Mouse (Mus musculus) lung, embryonic 16.5 days (tissue): ENCODE data around the gene E2f3. TPM values are rescaled to one million over a fixed set of nuclear protein-coding genes. Genes with fewer than 3 reads are reported as not detected.

ENCODE experiments used
- ATAC-seq: fragments of 200-750 bp; cut with Nextera tagmentation; 2 replicates; pipeline ENCODE4 v1.8.0; 2017; ENCODE audit warnings: low read depth, mild to moderate bottlenecking, moderate library complexity
- H3K27ac ChIP-seq: fragments of 300-500 bp; sonication (generic); 2 replicates; pipeline ENCODE4 v1.5.1; 2014; ENCODE audit warnings: mild to moderate bottlenecking, control low read depth, low read length
- H3K27me3 ChIP-seq: fragments of 300-500 bp; sonication (generic); 2 replicates; pipeline ENCODE4 v1.6.1; 2014; ENCODE audit warnings: low read depth, low read length, mixed read lengths; ENCODE audit not compliant: control insufficient read depth, insufficient read depth
- H3K36me3 ChIP-seq: fragments of 300-500 bp; sonication (generic); 2 replicates; pipeline ENCODE4 v1.6.1; 2014; ENCODE audit warnings: low read length; ENCODE audit not compliant: control insufficient read depth, insufficient read depth
- H3K4me1 ChIP-seq: fragments of 300-500 bp; sonication (generic); replicated peaks from 2 replicates; pipeline ENCODE4 v1.6.1; 2014; ENCODE audit warnings: low read length, mixed read lengths; ENCODE audit not compliant: control insufficient read depth, insufficient read depth
- H3K4me2 ChIP-seq: fragments of 300-500 bp; sonication (generic); 2 replicates; pipeline ENCODE4 v1.6.1; 2014; ENCODE audit warnings: low read depth, low read length, control low read depth
- H3K4me3 ChIP-seq: fragments of 300-500 bp; sonication (generic); 2 replicates; pipeline ENCODE4 v1.5.1; 2014; ENCODE audit warnings: mild to moderate bottlenecking, low read length, control low read depth
- H3K9ac ChIP-seq: fragments of 300-500 bp; sonication (generic); 2 replicates; pipeline ENCODE4 v1.6.1; 2014; ENCODE audit warnings: low read length, control low read depth
- H3K9me3 ChIP-seq: fragments of 300-500 bp; sonication (generic); 2 replicates; pipeline ENCODE4 v1.6.1; 2016; ENCODE audit warnings: low read length; ENCODE audit not compliant: control insufficient read depth
- WGBS: fragments of 180-500 bp; shearing (Covaris S2); extraction: QIAGEN DNeasy Blood & Tissue Kit; methylation state at CpG from one replicate; pipeline ENCODE4 v1.1.7; 2014; 5-methylcytosine and 5-hydroxymethylcytosine counted together
- polyA plus RNA-seq: library from polyadenylated mRNA; unstranded; fragments of >200 nt; fragmentation: Nextera tagmentation; extraction: Ambion mirVana; gene quantifications from 2 replicates; pipeline ENCODE4 v1.2.1, GENCODE M21; 2015

The E2f3 gene
- polyA plus RNA-seq, 1 experiment from 2014 or later, result 11.3 TPM

- peak overlapping the region; percentile 100 for H3K9ac ChIP-seq
- no peaks in the 10 kb centered on the region for H3K27me3 ChIP-seq
- peak overlapping the region; percentile 95 for H3K4me3 ChIP-seq
- H3K36me3 ChIP-seq, result no peaks in the 10 kb centered on the region
- H3K4me2 ChIP-seq, result peak overlapping the region; percentile 84
- ATAC-seq, result no peak
- H3K27ac ChIP-seq, result peak overlapping the region; percentile 98
- peaks cover 12% of the 10 kb centered on the region for H3K4me1 ChIP-seq
- WGBS, result under 1% methylated on average over 34 of the region's 35 CpGs
- no peaks in the 10 kb centered on the region for H3K9me3 ChIP-seq
Measured at GRCm38 (mm10) chr13:29983523-29984191, 2.2 kb downstream of the E2f3 start.

GRCm38 (mm10) chr13:29983037-29983436, 2.8 kb downstream of the E2f3 start:
- Histone ChIP-seq H3K9ac (peak overlapping the region; percentile 100), H3K27ac (peak overlapping the region; percentile 98), H3K4me2 (peak overlapping the region; percentile 84), H3K36me3 (no peaks in the 10 kb centered on the region), H3K4me3 (peak overlapping the region; percentile 95), H3K9me3 (no peaks in the 10 kb centered on the region), H3K4me1 (peaks cover 15% of the 10 kb centered on the region), H3K27me3 (no peaks in the 10 kb centered on the region)
- WGBS, result 9% methylated on average over 6 of the region's 6 CpGs
- ATAC-seq, result no peak

GRCm38 (mm10) chr13:29982400-29982799, 3.5 kb downstream of the E2f3 start:
- WGBS, result 42% methylated on average over 3 of the region's 3 CpGs
- Histone ChIP-seq H3K4me2 (no peak overlapping the region), H3K4me3 (no peak overlapping the region), H3K9ac (no peak overlapping the region), H3K9me3 (no peaks in the 10 kb centered on the region), H3K4me1 (peaks cover 15% of the 10 kb centered on the region), H3K27ac (no peak overlapping the region), H3K27me3 (no peaks in the 10 kb centered on the region), H3K36me3 (no peaks in the 10 kb centered on the region)
- ATAC-seq, result no peak

- Histone ChIP-seq H3K4me3 (no peak overlapping the region), H3K4me2 (no peak overlapping the region), H3K27ac (no peak overlapping the region), H3K9me3 (no peaks in the 10 kb centered on the region), H3K4me1 (peaks cover 11% of the 10 kb centered on the region), H3K36me3 (no peaks in the 10 kb centered on the region), H3K9ac (no peak overlapping the region), H3K27me3 (no peaks in the 10 kb centered on the region)
- ATAC-seq, result no peak
- WGBS, result 64% methylated on average over 7 of the region's 7 CpGs
Measured at GRCm38 (mm10) chr13:29979140-29979564, 6.7 kb downstream of the E2f3 start.

GRCm38 (mm10) chr13:29977358-29977757, 8.5 kb downstream of the E2f3 start:
- WGBS, result 79% methylated on average over 11 of the region's 11 CpGs
- H3K9ac ChIP-seq, result no peak overlapping the region
- no peaks in the 10 kb centered on the region for H3K36me3 ChIP-seq
- no peak overlapping the region for H3K27ac ChIP-seq
- no peaks in the 10 kb centered on the region for H3K27me3 ChIP-seq
- H3K9me3 ChIP-seq, result no peaks in the 10 kb centered on the region
- ATAC-seq, result no peak
- no peak overlapping the region for H3K4me3 ChIP-seq
- peaks cover 7% of the 10 kb centered on the region for H3K4me1 ChIP-seq
- H3K4me2 ChIP-seq, result no peak overlapping the region

- 0 out of 2 replicates have a peak, but pooled peaks cover 3% of the 10 kb centered on the region for H3K4me1 ChIP-seq
- WGBS, result 87% methylated on average over 5 of the region's 5 CpGs
- H3K4me3 ChIP-seq, result no peak overlapping the region
- no peaks in the 10 kb centered on the region for H3K36me3 ChIP-seq
- no peaks in the 10 kb centered on the region for H3K27me3 ChIP-seq
- H3K9me3 ChIP-seq, result no peaks in the 10 kb centered on the region
- H3K9ac ChIP-seq, result no peak overlapping the region
- no peak for ATAC-seq
- H3K4me2 ChIP-seq, result no peak overlapping the region
- H3K27ac ChIP-seq, result no peak overlapping the region
Measured at GRCm38 (mm10) chr13:29974066-29974465, 11.8 kb downstream of the E2f3 start.

- no peak overlapping the region for H3K27ac ChIP-seq
- no peak for ATAC-seq
- WGBS, result 85% methylated on average over 6 of the region's 6 CpGs
Measured at GRCm38 (mm10) chr13:29973610-29974009, 12.3 kb downstream of the E2f3 start.

GRCm38 (mm10) chr13:29970333-29970732, 15.5 kb downstream of the E2f3 start:
- Histone ChIP-seq H3K27ac (no peak overlapping the region), H3K9ac (no peak overlapping the region), H3K4me1 (no peaks in the 10 kb centered on the region), H3K27me3 (no peaks in the 10 kb centered on the region), H3K9me3 (no peaks in the 10 kb centered on the region), H3K4me3 (no peak overlapping the region), H3K36me3 (0 out of 2 replicates have a peak, but pooled peaks cover 3% of the 10 kb centered on the region), H3K4me2 (no peak overlapping the region)
- no peak for ATAC-seq
- 93% methylated on average over 7 of the region's 7 CpGs for WGBS

More at GRCm38 (mm10) chr13:29973610-29974009, 12.3 kb downstream of the E2f3 start:
- 0 out of 2 replicates have a peak, but pooled peaks cover 3% of the 10 kb centered on the region for H3K4me1 ChIP-seq
- no peak overlapping the region for H3K4me3 ChIP-seq
- no peaks in the 10 kb centered on the region for H3K27me3 ChIP-seq
- H3K36me3 ChIP-seq, result no peaks in the 10 kb centered on the region
- H3K9ac ChIP-seq, result no peak overlapping the region
- H3K4me2 ChIP-seq, result no peak overlapping the region
- no peaks in the 10 kb centered on the region for H3K9me3 ChIP-seq

GRCm38 (mm10) chr13:29968636-29969035, 17.2 kb downstream of the E2f3 start:
- Histone ChIP-seq H3K4me1 (no peaks in the 10 kb centered on the region), H3K9ac (no peak overlapping the region), H3K4me2 (no peak overlapping the region), H3K36me3 (0 out of 2 replicates have a peak, but pooled peaks cover 3% of the 10 kb centered on the region), H3K27ac (no peak overlapping the region), H3K27me3 (no peaks in the 10 kb centered on the region), H3K9me3 (no peaks in the 10 kb centered on the region), H3K4me3 (no peak overlapping the region)
- ATAC-seq, result no peak
- 88% methylated on average over 7 of the region's 7 CpGs for WGBS
